Mouse (Mus musculus) ES-Bruce4 (cell line): ENCODE data around the gene Col13a1.

Experiments
- CTCF ChIP-seq: IDR thresholded peaks from one replicate; pipeline ENCODE4 v1.8.1; 2011; ENCODE audit warnings: low read depth, low read length
- POLR2A ChIP-seq: IDR thresholded peaks from one replicate; pipeline ENCODE4 v1.8.1; 2011; ENCODE audit warnings: low read length; ENCODE audit not compliant: insufficient read depth

GRCm38 (mm10) chr10:61877787-61878186, 101.1 kb downstream of the Col13a1 start:
- TF ChIP-seq POLR2A (no peak), CTCF (peak; percentile 94)
